Mouse (Mus musculus) intestine, postnatal 0 days (tissue): ENCODE data around the gene Gm20708. TPM values are rescaled to one million over a fixed set of nuclear protein-coding genes. Genes with fewer than 3 reads are reported as not detected.

Source experiments
- ATAC-seq: fragments of 200-750 bp; cut with Nextera tagmentation; 2 replicates; pipeline ENCODE4 v1.8.0; 2017; ENCODE audit warnings: mild to moderate bottlenecking, moderate TSS enrichment, moderate library complexity
- H3K27ac ChIP-seq: fragments of 300-500 bp; sonication (generic); 2 replicates; pipeline ENCODE4 v1.5.1; 2014; ENCODE audit warnings: mild to moderate bottlenecking, low read depth, low read length, moderate library complexity
- H3K27me3 ChIP-seq: fragments of 300-500 bp; sonication (generic); replicated peaks from 2 replicates; pipeline ENCODE4 v1.6.1; 2014; ENCODE audit warnings: low read length, mixed read lengths; ENCODE audit not compliant: control insufficient read depth, insufficient read depth
- H3K36me3 ChIP-seq: fragments of 300-500 bp; sonication (generic); 2 replicates; pipeline ENCODE4 v1.6.1; 2014; ENCODE audit warnings: mild to moderate bottlenecking, moderate library complexity; ENCODE audit not compliant: control insufficient read depth, insufficient read depth
- H3K4me1 ChIP-seq: fragments of 300-500 bp; sonication (generic); replicated peaks from 2 replicates; pipeline ENCODE4 v1.6.1; 2014; ENCODE audit warnings: antibody characterized with exemption, low read length, mixed read lengths; ENCODE audit not compliant: control insufficient read depth, insufficient read depth
- H3K4me2 ChIP-seq: fragments of 300-500 bp; sonication (generic); replicated peaks from 2 replicates; pipeline ENCODE4 v1.6.1; 2014; ENCODE audit warnings: low read depth, mild to moderate bottlenecking, moderate library complexity
- H3K4me3 ChIP-seq: fragments of 300-500 bp; sonication (generic); 2 replicates; pipeline ENCODE4 v1.5.1; 2014; ENCODE audit warnings: low read depth, low read length
- H3K9ac ChIP-seq: fragments of 300-500 bp; sonication (generic); 2 replicates; pipeline ENCODE4 v1.6.1; 2014; ENCODE audit warnings: mild to moderate bottlenecking, low read depth, low read length
- H3K9me3 ChIP-seq: fragments of 300-500 bp; sonication (generic); 2 replicates; pipeline ENCODE4 v1.6.1; 2016; ENCODE audit warnings: mixed run types; ENCODE audit not compliant: control insufficient read depth
- CTCF ChIP-seq: sonication (generic); IDR thresholded peaks from 2 replicates; pipeline ENCODE4 v1.5.1; 2016; ENCODE audit warnings: low read depth, mild to moderate bottlenecking, control low read depth, antibody characterized with exemption, moderate library complexity
- WGBS: fragments of 180-500 bp; shearing (Covaris S2); extraction: QIAGEN DNeasy Blood & Tissue Kit; methylation state at CpG from one replicate; pipeline ENCODE4 v1.1.7; 2014; 5-methylcytosine and 5-hydroxymethylcytosine counted together
- polyA plus RNA-seq: library from polyadenylated mRNA; unstranded; fragments of >200 nt; fragmentation: Nextera tagmentation; extraction: Ambion mirVana; gene quantifications from 2 replicates; pipeline ENCODE4 v1.2.1, GENCODE M21; 2015

Gene Gm20708
- polyA plus RNA-seq, result 0.29 and 0.37 TPM in 2 replicates

DNA sequence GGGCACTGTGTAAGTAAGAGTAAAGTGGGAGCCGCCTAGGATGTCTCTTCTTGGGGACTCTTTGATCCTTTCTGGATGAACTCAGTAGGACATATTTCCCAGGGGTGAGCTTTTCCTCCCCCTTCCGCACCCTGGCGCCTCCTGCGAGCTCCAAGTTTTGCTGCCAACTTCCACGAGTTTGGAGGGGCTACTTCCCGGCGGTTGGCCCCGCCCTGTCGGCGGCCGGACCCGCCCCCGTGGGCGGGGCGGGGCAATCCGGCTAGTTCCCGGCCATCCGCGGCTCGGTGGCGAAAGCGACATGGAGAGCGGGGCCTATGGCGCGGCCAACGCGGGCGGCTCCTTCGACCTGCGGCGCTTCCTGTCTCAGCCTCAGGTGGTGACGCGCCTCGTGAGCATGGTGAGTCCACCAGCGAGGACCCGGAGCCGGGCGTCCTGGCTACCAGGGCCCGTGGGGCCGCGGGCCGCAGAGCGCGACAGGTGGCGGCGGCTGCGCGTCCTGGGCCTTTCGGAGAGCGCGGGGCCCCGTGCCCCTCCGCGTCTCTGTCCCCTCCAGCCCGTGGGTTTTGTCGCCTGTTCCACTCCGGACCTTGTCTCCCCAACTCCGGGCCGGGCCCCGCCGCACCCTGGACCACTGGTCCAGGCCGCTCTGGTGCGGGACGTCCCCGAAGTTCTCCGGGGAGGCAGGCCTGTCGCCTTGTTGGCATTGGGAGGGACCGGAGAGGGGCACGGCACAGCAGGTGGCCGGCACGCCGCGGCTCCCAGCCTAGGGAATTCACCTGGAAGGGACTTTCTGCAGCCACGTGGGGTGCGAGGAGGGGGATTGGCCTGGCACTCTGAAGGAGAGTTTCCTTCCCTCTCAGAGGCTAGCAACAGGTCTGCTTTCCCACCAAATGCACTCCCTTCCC is at the start of gene Gm20708, which contains the start of gene Syngr2:
TSS of gene Gm20708 (plus strand) at position 262 of the 905 bp plus-strand sequence.
TSS of gene Syngr2 (plus strand) at position 262 of the 905 bp plus-strand sequence.
- no peak for TF ChIP-seq CTCF
- under 1% methylated on average over 72 of the region's 75 CpGs for WGBS
- H3K4me3 ChIP-seq, result peak within 1 kb of the TSS; percentile 91

DNA sequence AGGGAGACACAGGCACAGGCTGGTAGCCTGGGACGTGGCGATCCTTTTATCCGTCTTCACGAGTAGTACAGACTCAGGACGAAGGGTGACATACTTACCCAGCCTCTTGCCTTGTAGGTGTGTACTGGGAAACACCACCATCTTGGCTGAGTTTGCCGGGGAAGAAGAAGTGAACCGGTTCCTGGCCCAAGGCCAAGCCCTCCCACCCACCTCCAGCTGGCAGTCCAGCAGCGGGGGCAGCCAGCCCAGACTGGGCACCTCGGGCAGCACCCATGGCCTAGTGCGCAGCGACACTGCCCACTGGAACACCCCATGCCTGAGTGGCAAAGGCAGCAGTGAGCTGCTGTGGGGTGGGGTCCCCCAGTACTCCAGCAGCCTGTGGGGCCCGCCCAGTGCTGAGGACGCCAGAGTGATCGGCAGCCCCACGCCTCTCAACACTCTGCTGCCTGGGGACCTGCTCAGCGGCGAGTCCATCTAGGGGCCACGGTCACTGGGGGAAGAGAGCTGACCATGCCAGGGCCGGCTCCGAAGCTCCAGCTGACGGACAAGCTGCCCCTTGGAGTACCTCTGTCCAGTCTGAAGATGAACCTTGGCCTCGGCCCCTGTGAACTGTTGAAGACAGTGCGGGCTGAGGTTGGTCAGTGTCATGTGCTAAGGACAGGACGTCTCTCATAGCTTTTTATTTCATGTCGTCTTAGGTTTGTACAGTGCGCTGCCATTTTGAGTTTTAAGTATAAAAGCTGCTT is 48.9 kb upstream of the Gm20708 start:
- no peak overlapping the region for H3K4me3 ChIP-seq
- no peak overlapping the region for H3K4me2 ChIP-seq
- H3K9ac ChIP-seq, result no peak overlapping the region
- no peak for ATAC-seq
- no peaks in the 10 kb centered on the region for H3K4me1 ChIP-seq
- no peak for TF ChIP-seq CTCF
- peak overlapping the region; percentile 35; the same call in 1 of the 2 replicates for H3K27ac ChIP-seq
- H3K9me3 ChIP-seq, result no peaks in the 10 kb centered on the region
- 93% methylated on average over 26 of the region's 26 CpGs for WGBS
- no peaks in the 10 kb centered on the region for H3K27me3 ChIP-seq
- peaks cover 84% of the 10 kb centered on the region for H3K36me3 ChIP-seq

More for the DNA sequence above, at the start of gene Gm20708, which contains the start of gene Syngr2:
- peak; percentile 58 for ATAC-seq
- no peaks in the 10 kb centered on the region for H3K9me3 ChIP-seq
- peak within 1 kb of the TSS; percentile 98 for H3K4me2 ChIP-seq
- no peaks in the 10 kb centered on the region for H3K27me3 ChIP-seq
- H3K36me3 ChIP-seq, result peaks cover 25% of the 10 kb centered on the region
- H3K9ac ChIP-seq, result peak within 1 kb of the TSS; percentile 87
- H3K27ac ChIP-seq, result peak within 1 kb of the TSS; percentile 89
- H3K4me1 ChIP-seq, result peaks cover 9% of the 10 kb centered on the region

DNA sequence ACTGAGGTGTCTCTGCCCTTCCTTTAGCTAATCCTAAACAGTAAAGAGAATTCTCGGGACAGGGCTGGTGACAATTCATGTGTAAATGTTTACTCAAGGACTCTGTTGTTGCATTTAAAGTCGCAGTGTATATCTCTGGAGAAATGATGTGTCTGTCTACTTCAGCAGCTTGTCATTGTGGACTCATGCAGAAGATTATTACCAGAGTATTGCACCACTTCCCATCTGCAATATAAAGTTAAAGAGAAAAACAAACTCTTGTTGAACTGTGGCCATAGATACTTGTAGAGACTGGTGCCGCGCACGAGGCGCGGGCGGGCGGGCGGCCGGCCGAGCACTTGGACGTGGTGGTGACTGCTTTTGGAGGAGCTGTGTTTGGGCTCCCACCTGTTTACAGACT is 47.7 kb upstream of the Gm20708 start:
- H3K27me3 ChIP-seq, result no peaks in the 10 kb centered on the region
- no peak for TF ChIP-seq CTCF
- WGBS, result 78% methylated on average over 13 of the region's 13 CpGs
- H3K36me3 ChIP-seq, result peaks cover 84% of the 10 kb centered on the region
- H3K4me3 ChIP-seq, result no peak overlapping the region
- no peak overlapping the region for H3K27ac ChIP-seq
- no peak overlapping the region for H3K9ac ChIP-seq
- H3K9me3 ChIP-seq, result no peaks in the 10 kb centered on the region
- no peak for ATAC-seq
- no peaks in the 10 kb centered on the region for H3K4me1 ChIP-seq
- no peak overlapping the region for H3K4me2 ChIP-seq

DNA sequence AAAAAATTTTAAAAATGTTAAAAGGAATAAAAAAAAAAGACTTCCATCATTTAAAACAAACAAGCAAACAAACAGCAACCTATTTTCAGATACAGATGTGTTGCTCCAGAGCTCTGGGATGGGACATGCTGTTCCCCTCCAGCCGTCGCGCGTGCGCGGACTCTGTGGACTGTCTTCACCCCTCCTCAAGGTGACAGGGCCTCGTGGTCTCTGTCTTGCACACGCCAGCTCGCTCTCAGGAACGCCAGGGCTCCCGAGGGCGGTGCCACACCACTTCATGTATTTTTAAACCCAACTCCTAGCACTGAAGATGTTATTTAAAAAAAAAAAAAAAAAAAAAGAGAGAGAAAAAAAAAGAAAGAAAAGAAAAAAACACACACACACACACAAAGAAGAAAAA is 47.2 kb upstream of the Gm20708 start:
- H3K4me2 ChIP-seq, result no peak overlapping the region
- H3K9me3 ChIP-seq, result no peaks in the 10 kb centered on the region
- no peak overlapping the region for H3K9ac ChIP-seq
- TF ChIP-seq CTCF, result no peak
- H3K36me3 ChIP-seq, result peaks cover 83% of the 10 kb centered on the region
- no peaks in the 10 kb centered on the region for H3K4me1 ChIP-seq
- H3K27me3 ChIP-seq, result no peaks in the 10 kb centered on the region
- no peak for ATAC-seq
- WGBS, result 82% methylated on average over 12 of the region's 12 CpGs
- H3K4me3 ChIP-seq, result no peak overlapping the region
- H3K27ac ChIP-seq, result no peak overlapping the region

DNA sequence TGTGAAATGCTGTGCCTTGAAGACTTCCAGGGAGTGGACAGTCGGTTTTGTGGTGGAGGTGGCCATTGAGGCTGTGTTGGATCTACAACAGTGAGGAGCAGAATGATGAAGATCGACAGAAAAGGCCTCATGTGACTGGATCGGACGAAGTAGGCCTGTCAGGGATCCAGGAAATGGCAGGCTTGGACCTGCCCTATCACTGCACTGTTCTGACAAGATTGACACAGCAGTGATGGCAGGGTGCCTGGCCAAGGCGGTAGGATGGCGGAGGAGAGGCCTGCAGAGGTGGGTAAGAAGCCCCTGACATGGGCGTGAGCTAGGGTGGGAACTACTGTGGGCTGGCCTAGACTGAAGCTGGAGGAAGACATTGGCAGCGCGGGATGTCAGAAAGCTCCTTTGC is 45.1 kb upstream of the Gm20708 start:
- 87% methylated on average over 9 of the region's 9 CpGs for WGBS
- TF ChIP-seq CTCF, result no peak
- H3K36me3 ChIP-seq, result peaks cover 68% of the 10 kb centered on the region
- ATAC-seq, result no peak
- H3K9ac ChIP-seq, result no peak overlapping the region
- no peaks in the 10 kb centered on the region for H3K4me1 ChIP-seq
- peak overlapping the region; percentile 35; the same call in 1 of the 2 replicates for H3K27ac ChIP-seq
- no peaks in the 10 kb centered on the region for H3K27me3 ChIP-seq
- no peak overlapping the region for H3K4me2 ChIP-seq
- no peaks in the 10 kb centered on the region for H3K9me3 ChIP-seq
- H3K4me3 ChIP-seq, result no peak overlapping the region

DNA sequence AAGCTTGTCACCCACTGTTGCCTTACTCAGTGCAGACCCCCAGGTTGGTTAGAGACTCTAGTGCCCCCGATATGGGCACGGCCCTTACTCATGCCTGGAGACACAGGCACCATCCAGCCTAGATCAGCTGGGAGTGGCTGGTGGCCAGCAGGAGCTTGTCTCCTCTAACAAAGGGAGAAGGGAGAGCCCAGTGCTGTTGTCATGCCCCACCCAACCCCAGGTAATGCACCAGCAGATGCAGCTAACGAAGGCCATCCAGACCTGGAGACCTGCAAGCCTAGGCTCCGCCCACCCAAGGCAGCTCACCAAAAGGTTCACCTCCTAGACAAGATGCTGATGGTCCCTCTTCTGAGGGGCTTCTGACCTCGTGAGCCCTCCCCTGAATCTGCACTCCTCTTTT is 44.1 kb upstream of the Gm20708 start:
- H3K27ac ChIP-seq, result no peak overlapping the region
- no peaks in the 10 kb centered on the region for H3K9me3 ChIP-seq
- 85% methylated on average over 5 of the region's 5 CpGs for WGBS
- no peak for ATAC-seq
- TF ChIP-seq CTCF, result no peak
- H3K4me1 ChIP-seq, result no peaks in the 10 kb centered on the region
- H3K4me3 ChIP-seq, result no peak overlapping the region
- H3K9ac ChIP-seq, result no peak overlapping the region
- H3K27me3 ChIP-seq, result no peaks in the 10 kb centered on the region
- no peak overlapping the region for H3K4me2 ChIP-seq
- peaks cover 65% of the 10 kb centered on the region for H3K36me3 ChIP-seq
